In the genomic region with DNA sequence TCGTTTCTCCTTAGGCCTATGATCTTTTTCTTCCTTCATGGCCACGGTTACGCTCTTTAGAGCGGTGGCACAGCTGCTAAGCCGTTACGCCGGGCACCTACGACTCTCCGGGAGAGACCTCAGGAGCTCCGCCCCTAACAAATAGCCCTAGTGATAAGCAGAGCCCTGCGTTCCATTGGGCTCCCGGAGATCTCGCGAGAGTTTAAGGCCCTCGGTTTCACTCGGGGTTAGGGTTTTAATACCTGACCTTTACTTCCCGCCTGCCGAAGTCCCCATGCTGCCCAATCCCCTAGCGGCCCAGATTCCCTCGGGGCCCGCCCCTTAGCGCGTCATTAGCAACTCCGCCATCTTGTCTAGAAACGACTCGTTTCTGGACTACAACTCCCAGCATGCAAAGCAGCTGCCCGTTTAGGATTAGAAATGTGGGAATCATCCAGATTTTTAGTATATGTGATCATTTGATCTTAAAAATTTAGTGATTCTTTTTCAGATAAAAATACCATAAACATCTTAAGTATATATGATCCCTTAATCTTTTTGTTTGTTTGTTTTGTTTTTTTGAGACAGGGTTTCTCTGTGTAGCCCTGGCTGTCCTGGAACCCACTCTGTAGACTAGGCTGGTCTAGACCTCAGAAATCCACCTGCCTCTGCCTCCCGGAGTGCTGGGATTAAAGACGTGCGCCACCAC, we compare ENCODE assay signal across 1 mouse cellular context.
TF ChIP-seq lines count a peak whose summit lies in the region.

A gene (minus strand): TSS at position 130 of the 688 bp plus-strand sequence.

TF ChIP-seq in CH12.LX, 34 proteins besides CTCF, POLR2A, EP300 and RAD21 (continued from another document):
- TF ChIP-seq GABPA (IDR thresholded peaks at IDR 0.05; ENCODE audit: insufficient replicate concordance, low read depth, low read length), result no peak; the same call in 1 of the 2 replicates
- no peak for TF ChIP-seq BHLHE40 (IDR thresholded peaks at IDR 0.05; ENCODE audit: low read depth, low read length)
- TF ChIP-seq NELFE (IDR thresholded peaks at IDR 0.05; ENCODE audit: low read depth, low read length), result peak; percentile 64
- 0 out of 2 replicates have a peak, but pooled peaks have one; percentile 25 for TF ChIP-seq UBTF (IDR thresholded peaks at IDR 0.05; ENCODE audit: low read depth, low read length)
